Mouse (Mus musculus): Measurements from ENCODE around the gene Olfr1113. TPM values are rescaled to one million over a fixed set of nuclear protein-coding genes. Genes with fewer than 3 reads are reported as not detected.
"Not testable (repeated sequence)": the region's sequence is repeated elsewhere in the genome, so short reads cannot be mapped to it uniquely, and the experiment has no call there.

Gene Olfr1113
- polyA plus RNA-seq (2015; fragmentation: Nextera tagmentation; extraction: Ambion mirVana): not detected in 2 replicates

DNA sequence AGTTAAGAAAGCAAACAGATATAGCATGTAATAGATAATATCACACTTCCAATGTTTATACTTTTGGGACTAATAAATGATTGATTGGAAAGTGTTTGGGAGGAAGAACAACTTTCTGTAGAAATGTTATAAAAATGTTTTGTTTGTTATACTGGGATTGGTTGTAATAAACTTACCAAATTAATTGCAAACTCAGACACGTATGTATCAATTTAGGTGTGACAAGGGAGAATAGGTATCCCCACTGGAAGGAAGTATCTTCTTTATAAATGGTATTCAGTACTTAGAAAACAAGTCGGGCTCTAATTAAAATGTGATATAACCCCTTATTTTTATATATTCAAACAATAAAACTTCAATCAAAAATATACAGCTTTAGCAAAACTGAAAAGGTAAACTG, at the start of gene Olfr1113:
Olfr1113 (plus strand) TSS at position 301 of the 400 bp plus-strand sequence.
- ATAC-seq (ENCODE audit: borderline replicate concordance, extremely low read depth, low FRiP score, low TSS enrichment): no peak
- no peak within 1 kb of the TSS for H3K9ac ChIP-seq
- 82% methylated on average over 2 of the region's 2 CpGs for WGBS

GRCm38 (mm10) chr2:87167731-87168130, 41.0 kb upstream of the Olfr1113 start:
- H3K9ac ChIP-seq; H3K4me3 ChIP-seq; ATAC-seq (ENCODE audit: borderline replicate concordance, extremely low read depth, low FRiP score, low TSS enrichment); H3K4me2 ChIP-seq; H3K27me3 ChIP-seq; H3K36me3 ChIP-seq; H3K27ac ChIP-seq; H3K9me3 ChIP-seq; H3K4me1 ChIP-seq: not testable (repeated sequence)
- 75% methylated on average over 2 of the region's 2 CpGs for WGBS

More for the DNA sequence above, at the start of gene Olfr1113:
- Histone ChIP-seq H3K4me3 (no peak within 1 kb of the TSS), H3K4me1 (no peaks in the 10 kb centered on the region), H3K27me3 (no peaks in the 10 kb centered on the region), H3K36me3 (no peaks in the 10 kb centered on the region), H3K9me3 (no peaks in the 10 kb centered on the region), H3K4me2 (no peak within 1 kb of the TSS), H3K27ac (no peak within 1 kb of the TSS)

DNA sequence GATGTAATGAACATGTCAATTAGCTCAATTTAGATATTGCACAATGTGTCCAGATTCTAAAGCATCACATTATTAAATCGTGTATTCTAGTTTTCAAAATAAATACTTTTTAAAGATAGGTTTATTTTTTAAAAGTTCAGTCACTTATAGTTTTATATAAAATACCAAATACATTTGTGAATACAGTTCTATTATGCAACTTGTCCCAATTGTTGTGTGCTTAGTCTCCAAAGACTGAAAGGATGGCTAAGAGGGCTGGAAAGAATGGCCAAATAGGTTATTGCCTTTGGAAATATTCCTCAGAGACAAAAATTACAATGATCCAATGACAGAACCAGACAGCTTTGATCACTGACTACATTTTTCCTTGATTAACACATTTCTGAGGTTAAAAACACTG, 21.3 kb upstream of the Olfr1113 start, which contains the start of gene Olfr1112:
Olfr1112 (plus strand) TSS at position 301 of the 400 bp plus-strand sequence.
- Histone ChIP-seq H3K27me3 (no peaks in the 10 kb centered on the region), H3K9ac (no peak within 1 kb of the TSS), H3K4me2 (no peak within 1 kb of the TSS), H3K27ac (no peak within 1 kb of the TSS), H3K36me3 (no peaks in the 10 kb centered on the region), H3K4me3 (no peak within 1 kb of the TSS), H3K4me1 (no peaks in the 10 kb centered on the region), H3K9me3 (no peaks in the 10 kb centered on the region)
- 71% methylated on average over 1 of the region's 1 CpGs for WGBS
- no peak for ATAC-seq (ENCODE audit: borderline replicate concordance, extremely low read depth, low FRiP score, low TSS enrichment)

DNA sequence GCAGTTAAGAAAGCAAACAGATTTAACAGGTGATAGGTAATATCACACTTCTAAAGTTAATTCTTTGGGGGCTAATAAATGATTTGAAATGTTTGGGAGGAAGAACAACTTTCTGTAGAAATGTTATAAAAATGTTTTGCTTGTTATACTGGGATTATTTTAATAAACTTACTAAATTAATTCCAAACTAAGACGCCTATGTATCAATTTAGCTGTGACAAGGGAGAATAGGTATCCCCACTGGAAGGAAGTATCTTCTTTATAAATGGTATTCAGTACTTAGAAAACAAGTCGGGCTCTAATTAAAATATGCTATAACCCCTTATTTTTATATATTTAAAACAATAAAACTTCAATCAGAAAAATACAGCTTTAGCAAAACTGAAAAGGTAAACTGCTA, 38.9 kb downstream of the Olfr1113 start, which contains the start of gene Olfr1115:
Olfr1115 (plus strand) TSS at position 301 of the 400 bp plus-strand sequence.
- Histone ChIP-seq H3K36me3 (no peaks in the 10 kb centered on the region), H3K4me3 (no peak within 1 kb of the TSS), H3K9me3 (no peaks in the 10 kb centered on the region), H3K4me1 (no peaks in the 10 kb centered on the region), H3K4me2 (no peak within 1 kb of the TSS), H3K9ac (no peak within 1 kb of the TSS), H3K27me3 (no peaks in the 10 kb centered on the region), H3K27ac (no peak within 1 kb of the TSS)
- ATAC-seq (ENCODE audit: borderline replicate concordance, extremely low read depth, low FRiP score, low TSS enrichment): no peak
- WGBS: 72% methylated on average over 2 of the region's 2 CpGs

Small RNAs within 50 kb of the gene (microRNA-seq; reads per million reads assigned to microRNA genes)
- not detected for gene Gm27438

Other genes with a start within 250 kb of the Olfr1113 start
- not detected in 2 replicates for gene Olfr1099, start 248.3 kb upstream of the Olfr1113 start, polyA plus RNA-seq (2015; fragmentation: Nextera tagmentation; extraction: Ambion mirVana)
- not detected in 2 replicates for gene Olfr1100, start 229.0 kb upstream of the Olfr1113 start, polyA plus RNA-seq (2015; fragmentation: Nextera tagmentation; extraction: Ambion mirVana)
- gene Olfr1101, start 217.7 kb upstream of the Olfr1113 start, polyA plus RNA-seq (2015; fragmentation: Nextera tagmentation; extraction: Ambion mirVana): not detected in 2 replicates
- not detected in 2 replicates for gene Olfr1102, start 210.6 kb upstream of the Olfr1113 start, polyA plus RNA-seq (2015; fragmentation: Nextera tagmentation; extraction: Ambion mirVana)
- not detected in 2 replicates for gene Olfr1104, start 181.9 kb upstream of the Olfr1113 start, polyA plus RNA-seq (2015; fragmentation: Nextera tagmentation; extraction: Ambion mirVana)
- not detected in 2 replicates for gene Olfr1105, start 172.4 kb upstream of the Olfr1113 start, polyA plus RNA-seq (2015; fragmentation: Nextera tagmentation; extraction: Ambion mirVana)
- not detected in 2 replicates for gene Olfr1106, start 156.7 kb upstream of the Olfr1113 start, polyA plus RNA-seq (2015; fragmentation: Nextera tagmentation; extraction: Ambion mirVana)
- gene Olfr1107, start 133.2 kb upstream of the Olfr1113 start, polyA plus RNA-seq (2015; fragmentation: Nextera tagmentation; extraction: Ambion mirVana): not detected in 2 replicates
- not detected in 2 replicates for gene Olfr1109, start 113.0 kb upstream of the Olfr1113 start, polyA plus RNA-seq (2015; fragmentation: Nextera tagmentation; extraction: Ambion mirVana)
- gene Olfr259, start 94.4 kb upstream of the Olfr1113 start, polyA plus RNA-seq (2015; fragmentation: Nextera tagmentation; extraction: Ambion mirVana): not detected in 2 replicates
- not detected in 2 replicates for gene Olfr1110, start 68.7 kb upstream of the Olfr1113 start, polyA plus RNA-seq (2015; fragmentation: Nextera tagmentation; extraction: Ambion mirVana)
- not detected in 2 replicates for gene Olfr1111, start 56.3 kb upstream of the Olfr1113 start, polyA plus RNA-seq (2015; fragmentation: Nextera tagmentation; extraction: Ambion mirVana)
- not detected in 2 replicates for gene Olfr1112, start 21.2 kb upstream of the Olfr1113 start, polyA plus RNA-seq (2015; fragmentation: Nextera tagmentation; extraction: Ambion mirVana)
- gene Olfr1115, start 39.0 kb downstream of the Olfr1113 start, polyA plus RNA-seq (2015; fragmentation: Nextera tagmentation; extraction: Ambion mirVana): not detected in 2 replicates
- not detected in 2 replicates for gene Olfr1116, start 58.6 kb downstream of the Olfr1113 start, polyA plus RNA-seq (2015; fragmentation: Nextera tagmentation; extraction: Ambion mirVana)
- gene Olfr1118, start 98.6 kb downstream of the Olfr1113 start, polyA plus RNA-seq (2015; fragmentation: Nextera tagmentation; extraction: Ambion mirVana): not detected in 2 replicates
- gene Olfr1120, start 145.8 kb downstream of the Olfr1113 start, polyA plus RNA-seq (2015; fragmentation: Nextera tagmentation; extraction: Ambion mirVana): not detected in 2 replicates
- not detected in 2 replicates for gene Olfr1121, start 160.9 kb downstream of the Olfr1113 start, polyA plus RNA-seq (2015; fragmentation: Nextera tagmentation; extraction: Ambion mirVana)
- gene Olfr1122, start 176.9 kb downstream of the Olfr1113 start, polyA plus RNA-seq (2015; fragmentation: Nextera tagmentation; extraction: Ambion mirVana): not detected in 2 replicates
- gene Olfr1123, start 207.7 kb downstream of the Olfr1113 start, polyA plus RNA-seq (2015; fragmentation: Nextera tagmentation; extraction: Ambion mirVana): not detected in 2 replicates
- gene Olfr1124, start 221.3 kb downstream of the Olfr1113 start, polyA plus RNA-seq (2015; fragmentation: Nextera tagmentation; extraction: Ambion mirVana): 0.07 and 0.09 TPM in 2 replicates
- gene Olfr1126, start 245.0 kb downstream of the Olfr1113 start, polyA plus RNA-seq (2015; fragmentation: Nextera tagmentation; extraction: Ambion mirVana): not detected in 2 replicates

All from lung, embryonic 15.5 days (tissue).